Mouse (Mus musculus) liver, adult 2 months (tissue): ENCODE results near the gene Hist1h2bj. TPM values are rescaled to one million over a fixed set of nuclear protein-coding genes. Genes with fewer than 3 reads are reported as not detected.
A peak's percentile ranks its signal among the peaks of the same experiment; 100 is the strongest.
"Not testable (repeated sequence)": the region's sequence is repeated elsewhere in the genome, so short reads cannot be mapped to it uniquely, and the experiment has no call there.

ENCODE experiments used
- DNase-seq: peaks from one replicate; pipeline ENCODE4 v3.0.0-alpha.2; 2011; ENCODE audit warnings: low read depth, low spot score; ENCODE audit errors: extremely low read depth
- H3K27ac ChIP-seq: fragments of 200-500 bp; replicated peaks from 2 replicates; pipeline ENCODE4 v1.5.1; 2012; ENCODE audit warnings: low read depth, mild to moderate bottlenecking, control low read depth, inconsistent platforms, low read length; ENCODE audit not compliant: insufficient read depth
- H3K27me3 ChIP-seq: fragments of 200-500 bp; 2 replicates; pipeline ENCODE4 v1.6.1; 2012; ENCODE audit warnings: mild to moderate bottlenecking, moderate library complexity, low read length, inconsistent platforms; ENCODE audit not compliant: control insufficient read depth, insufficient read depth
- H3K36me3 ChIP-seq: fragments of 200-500 bp; 2 replicates; pipeline ENCODE4 v1.6.1; 2012; ENCODE audit warnings: low read length, inconsistent platforms; ENCODE audit not compliant: control insufficient read depth, insufficient read depth
- H3K4me1 ChIP-seq: fragments of 200-500 bp; 2 replicates; pipeline ENCODE4 v1.6.1; 2011; ENCODE audit warnings: low read length; ENCODE audit not compliant: control insufficient read depth, insufficient read depth
- H3K4me3 ChIP-seq: fragments of 200-500 bp; 2 replicates; pipeline ENCODE4 v1.5.1; 2011; ENCODE audit warnings: low read depth, mild to moderate bottlenecking, control low read depth, low read length, moderate library complexity; ENCODE audit not compliant: insufficient read depth
- H3K79me2 ChIP-seq: fragments of 200-500 bp; 2 replicates; pipeline ENCODE4 v1.6.1; 2012; ENCODE audit warnings: inconsistent platforms, mild to moderate bottlenecking, low read length, moderate library complexity; ENCODE audit not compliant: control insufficient read depth, insufficient read depth
- H3K9ac ChIP-seq: fragments of 200-500 bp; 2 replicates; pipeline ENCODE4 v1.6.1; 2012; ENCODE audit warnings: low read depth, mild to moderate bottlenecking, control low read depth, inconsistent platforms, low read length
- CTCF ChIP-seq: fragments of 200-500 bp; IDR thresholded peaks from 2 replicates; pipeline ENCODE4 v1.5.1; 2011; ENCODE audit warnings: low read depth, low read length, control low read depth
- POLR2A ChIP-seq: fragments of 200-500 bp; IDR thresholded peaks from 2 replicates; pipeline ENCODE4 v1.6.1; 2011; ENCODE audit warnings: low read length, control low read depth; ENCODE audit not compliant: insufficient read depth; ENCODE audit errors: extremely low read depth
- WGBS: fragments of 180-500 bp; shearing (Covaris S2); methylation state at CpG from one replicate; pipeline ENCODE4 v1.1.7; 2018; 5-methylcytosine and 5-hydroxymethylcytosine counted together
- polyA plus RNA-seq: library from polyadenylated mRNA; depleted of rRNA; stranded (reverse); fragments of >200 nt; gene quantifications from 2 replicates; pipeline ENCODE4 v1.2.3, GENCODE M21; 2012
- total RNA-seq: library from RNA; depleted of rRNA; stranded (reverse); fragments of >200 nt; gene quantifications from 2 replicates; pipeline ENCODE4 v1.2.3, GENCODE M21; 2014

The Hist1h2bj gene
- total and polyA plus RNA-seq, 2 experiments = 10.7 TPM; not detected in 1

GRCm38 (mm10) chr13:22041142-22041536 lies 1.9 kb upstream of the Hist1h2bj start, which contains the start of gene Hist1h4i:
Gene Hist1h4i (minus strand): TSS chr13:22041362.
- Histone ChIP-seq H3K27ac (peak within 1 kb of the TSS; percentile 74; the same call in 1 of the 2 replicates), H3K9ac (peak within 1 kb of the TSS; percentile 0), H3K4me1 (peaks cover 14% of the 10 kb centered on the region), H3K4me3 (peak within 1 kb of the TSS; percentile 61)
- DNase-seq = peak; percentile 81
- TF ChIP-seq POLR2A = peak; percentile 86
- H3K27me3 ChIP-seq, H3K36me3 ChIP-seq, H3K79me2 ChIP-seq: not testable (repeated sequence)
- WGBS = 1% methylated on average over 23 of the region's 27 CpGs

- H3K4me1 ChIP-seq = peaks cover 11% of the 10 kb centered on the region
- H3K27ac ChIP-seq = peak overlapping the region; percentile 74; the same call in 1 of the 2 replicates
- no peak for TF ChIP-seq POLR2A
- TF ChIP-seq CTCF = no peak
Measured at GRCm38 (mm10) chr13:22041651-22042567, 1.1 kb upstream of the Hist1h2bj start.

GRCm38 (mm10) chr13:22043503-22044431 lies 753 bp downstream of the Hist1h2bj start:
- TF ChIP-seq CTCF (peak; percentile 35), POLR2A (no peak)
- Histone ChIP-seq H3K4me1 (peaks cover 11% of the 10 kb centered on the region), H3K4me3 (peak overlapping the region; percentile 39; the same call in 1 of the 2 replicates), H3K27me3 (no peaks in the 10 kb centered on the region), H3K36me3 (no peaks in the 10 kb centered on the region), H3K9ac (peak overlapping the region; percentile 57; the same call in 1 of the 2 replicates), H3K27ac (no peak overlapping the region), H3K79me2 (no peaks in the 10 kb centered on the region)
- peak; percentile 73 for DNase-seq
- 3% methylated on average over 13 of the region's 14 CpGs for WGBS

More at GRCm38 (mm10) chr13:22041651-22042567, 1.1 kb upstream of the Hist1h2bj start:
- H3K79me2 ChIP-seq = no peaks in the 10 kb centered on the region
- DNase-seq = no peak
- H3K4me3 ChIP-seq = 0 out of 2 replicates have a peak overlapping the region, but pooled peaks have one; percentile 16
- no peak overlapping the region for H3K9ac ChIP-seq
- H3K36me3 ChIP-seq = no peaks in the 10 kb centered on the region
- H3K27me3 ChIP-seq = no peaks in the 10 kb centered on the region
- WGBS = 19% methylated on average over 13 of the region's 13 CpGs

GRCm38 (mm10) chr13:22044432-22045155 lies 1.6 kb downstream of the Hist1h2bj start:
- DNase-seq = no peak
- Histone ChIP-seq H3K27ac (no peak overlapping the region), H3K4me1 (peaks cover 11% of the 10 kb centered on the region), H3K4me3 (no peak overlapping the region), H3K79me2 (no peaks in the 10 kb centered on the region), H3K27me3 (no peaks in the 10 kb centered on the region), H3K36me3 (no peaks in the 10 kb centered on the region), H3K9ac (no peak overlapping the region)
- 93% methylated on average over 6 of the region's 6 CpGs for WGBS
- no peak for TF ChIP-seq CTCF
- no peak for TF ChIP-seq POLR2A

- no peaks in the 10 kb centered on the region for H3K27me3 ChIP-seq
- H3K4me3 ChIP-seq = no peak overlapping the region
- H3K4me1 ChIP-seq = peaks cover 14% of the 10 kb centered on the region
- no peaks in the 10 kb centered on the region for H3K36me3 ChIP-seq
- no peak overlapping the region for H3K27ac ChIP-seq
- no peaks in the 10 kb centered on the region for H3K79me2 ChIP-seq
- no peak for DNase-seq
- no peak overlapping the region for H3K9ac ChIP-seq
- 72% methylated on average over 2 of the region's 2 CpGs for WGBS
- TF ChIP-seq CTCF = no peak
- TF ChIP-seq POLR2A = no peak
Measured at GRCm38 (mm10) chr13:22045311-22045710, 2.3 kb downstream of the Hist1h2bj start.
